Mouse (Mus musculus) embryonic facial prominence, embryonic 12.5 days (tissue): ENCODE data around the gene Ndufaf2. TPM values are rescaled to one million over a fixed set of nuclear protein-coding genes. Genes with fewer than 3 reads are reported as not detected.

Experiments
- ATAC-seq: fragments of 200-750 bp; cut with Nextera tagmentation; 2 replicates; pipeline ENCODE4 v1.8.0; 2017; ENCODE audit not compliant: insufficient number of reproducible peaks, insufficient read depth, low FRiP score, low TSS enrichment
- H3K27ac ChIP-seq: fragments of 300-500 bp; sonication (generic); 2 replicates; pipeline ENCODE4 v1.5.1; 2016; ENCODE audit warnings: mild to moderate bottlenecking
- H3K27me3 ChIP-seq: fragments of 300-500 bp; sonication (generic); 2 replicates; pipeline ENCODE4 v1.6.1; 2016; ENCODE audit warnings: mild to moderate bottlenecking, moderate library complexity
- H3K36me3 ChIP-seq: fragments of 300-500 bp; sonication (generic); 2 replicates; pipeline ENCODE4 v1.6.1; 2016; ENCODE audit warnings: mild to moderate bottlenecking
- H3K4me1 ChIP-seq: fragments of 300-500 bp; sonication (generic); 2 replicates; pipeline ENCODE4 v1.6.1; 2016
- H3K4me2 ChIP-seq: fragments of 300-500 bp; sonication (generic); replicated peaks from 2 replicates; pipeline ENCODE4 v1.6.1; 2016; ENCODE audit warnings: mild to moderate bottlenecking, moderate library complexity
- H3K4me3 ChIP-seq: fragments of 300-500 bp; sonication (generic); 2 replicates; pipeline ENCODE4 v1.5.1; 2016; ENCODE audit warnings: mild to moderate bottlenecking
- H3K9ac ChIP-seq: fragments of 300-500 bp; sonication (generic); 2 replicates; pipeline ENCODE4 v1.6.1; 2016; ENCODE audit warnings: mild to moderate bottlenecking, moderate library complexity
- H3K9me3 ChIP-seq: fragments of 300-500 bp; sonication (generic); 2 replicates; pipeline ENCODE4 v1.6.1; 2016; ENCODE audit warnings: mild to moderate bottlenecking, moderate library complexity
- WGBS: fragments of 180-500 bp; shearing (Covaris S2); methylation state at CpG from one replicate; pipeline ENCODE4 v1.1.7; 2016; 5-methylcytosine and 5-hydroxymethylcytosine counted together
- polyA plus RNA-seq: library from polyadenylated mRNA; unstranded; fragments of >200 nt; fragmentation: Nextera tagmentation; extraction: Ambion mirVana; gene quantifications from 2 replicates; pipeline ENCODE4 v1.2.1, GENCODE M21; 2016

Ndufaf2 gene
- polyA plus RNA-seq, 1 experiment from 2014 or later = 94.0 TPM

- H3K27me3 ChIP-seq = no peaks in the 10 kb centered on the region
- H3K9me3 ChIP-seq = no peaks in the 10 kb centered on the region
- no peaks in the 10 kb centered on the region for H3K36me3 ChIP-seq
- no peak overlapping the region for H3K4me3 ChIP-seq
- no peak for ATAC-seq
- H3K27ac ChIP-seq = no peak overlapping the region
- H3K4me2 ChIP-seq = peak overlapping the region; percentile 19; the same call in 1 of the 2 replicates
- H3K4me1 ChIP-seq = peaks cover 15% of the 10 kb centered on the region; the same call in 1 of the 2 replicates
- 61% methylated on average over 11 of the region's 11 CpGs for WGBS
- H3K9ac ChIP-seq = no peak overlapping the region
These were observed 187.8 kb downstream of the Ndufaf2 start for GRCm38 (mm10) chr13:107970422-107971142.

- Histone ChIP-seq H3K9me3 (no peaks in the 10 kb centered on the region), H3K27me3 (no peaks in the 10 kb centered on the region), H3K36me3 (no peaks in the 10 kb centered on the region), H3K27ac (no peak overlapping the region), H3K9ac (no peak overlapping the region), H3K4me1 (peaks cover 15% of the 10 kb centered on the region; the same call in 1 of the 2 replicates), H3K4me3 (no peak overlapping the region), H3K4me2 (peak overlapping the region; percentile 19; the same call in 1 of the 2 replicates)
- 24% methylated on average over 7 of the region's 7 CpGs for WGBS
- ATAC-seq = peak; percentile 35; the same call in 1 of the 2 replicates
These were observed 188.4 kb downstream of the Ndufaf2 start for GRCm38 (mm10) chr13:107969961-107970391.

GRCm38 (mm10) chr13:107964616-107965015, 193.8 kb downstream of the Ndufaf2 start:
- H3K27ac ChIP-seq = no peak overlapping the region
- ATAC-seq = no peak
- WGBS = 46% methylated on average over 7 of the region's 7 CpGs

GRCm38 (mm10) chr13:107963471-107963870, 195.0 kb downstream of the Ndufaf2 start:
- H3K36me3 ChIP-seq = no peaks in the 10 kb centered on the region
- no peaks in the 10 kb centered on the region for H3K9me3 ChIP-seq
- no peak overlapping the region for H3K4me3 ChIP-seq
- no peaks in the 10 kb centered on the region for H3K27me3 ChIP-seq
- no peak overlapping the region for H3K4me2 ChIP-seq
- H3K9ac ChIP-seq = no peak overlapping the region
- ATAC-seq = no peak
- H3K27ac ChIP-seq = no peak overlapping the region
- peaks cover 15% of the 10 kb centered on the region; the same call in 1 of the 2 replicates for H3K4me1 ChIP-seq
- WGBS = 42% methylated on average over 11 of the region's 11 CpGs

More at GRCm38 (mm10) chr13:107964616-107965015, 193.8 kb downstream of the Ndufaf2 start:
- peaks cover 16% of the 10 kb centered on the region; the same call in 1 of the 2 replicates for H3K4me1 ChIP-seq
- H3K9me3 ChIP-seq = no peaks in the 10 kb centered on the region
- no peak overlapping the region for H3K4me3 ChIP-seq
- H3K36me3 ChIP-seq = no peaks in the 10 kb centered on the region
- H3K9ac ChIP-seq = no peak overlapping the region
- no peak overlapping the region for H3K4me2 ChIP-seq
- H3K27me3 ChIP-seq = no peaks in the 10 kb centered on the region

GRCm38 (mm10) chr13:107962741-107963140, 195.7 kb downstream of the Ndufaf2 start:
- WGBS = 75% methylated on average over 4 of the region's 4 CpGs
- Histone ChIP-seq H3K36me3 (no peaks in the 10 kb centered on the region), H3K4me1 (peaks cover 15% of the 10 kb centered on the region; the same call in 1 of the 2 replicates), H3K9ac (no peak overlapping the region), H3K4me2 (no peak overlapping the region), H3K9me3 (no peaks in the 10 kb centered on the region), H3K27ac (no peak overlapping the region), H3K4me3 (no peak overlapping the region), H3K27me3 (no peaks in the 10 kb centered on the region)
- no peak for ATAC-seq

- 48% methylated on average over 4 of the region's 4 CpGs for WGBS
- no peaks in the 10 kb centered on the region for H3K9me3 ChIP-seq
- H3K4me2 ChIP-seq = no peak overlapping the region
- H3K4me3 ChIP-seq = no peak overlapping the region
- H3K4me1 ChIP-seq = peaks cover 15% of the 10 kb centered on the region; the same call in 1 of the 2 replicates
- ATAC-seq = no peak
- no peaks in the 10 kb centered on the region for H3K36me3 ChIP-seq
- no peak overlapping the region for H3K9ac ChIP-seq
- H3K27me3 ChIP-seq = no peaks in the 10 kb centered on the region
- no peak overlapping the region for H3K27ac ChIP-seq
These were observed 196.5 kb downstream of the Ndufaf2 start for GRCm38 (mm10) chr13:107961972-107962371.

GRCm38 (mm10) chr13:107961501-107961900, 196.9 kb downstream of the Ndufaf2 start:
- Histone ChIP-seq H3K4me1 (peaks cover 15% of the 10 kb centered on the region; the same call in 1 of the 2 replicates), H3K36me3 (no peaks in the 10 kb centered on the region), H3K4me3 (no peak overlapping the region), H3K27me3 (no peaks in the 10 kb centered on the region), H3K27ac (no peak overlapping the region), H3K4me2 (no peak overlapping the region), H3K9me3 (no peaks in the 10 kb centered on the region), H3K9ac (no peak overlapping the region)
- WGBS = 77% methylated on average over 4 of the region's 4 CpGs
- no peak for ATAC-seq

GRCm38 (mm10) chr13:107960549-107960948, 197.9 kb downstream of the Ndufaf2 start:
- no peak overlapping the region for H3K27ac ChIP-seq
- H3K27me3 ChIP-seq = no peaks in the 10 kb centered on the region
- no peak overlapping the region for H3K4me2 ChIP-seq
- H3K9me3 ChIP-seq = no peaks in the 10 kb centered on the region
- H3K4me3 ChIP-seq = no peak overlapping the region
- peaks cover 21% of the 10 kb centered on the region; the same call in 1 of the 2 replicates for H3K4me1 ChIP-seq
- no peak overlapping the region for H3K9ac ChIP-seq
- 84% methylated on average over 5 of the region's 5 CpGs for WGBS
- H3K36me3 ChIP-seq = no peaks in the 10 kb centered on the region
- ATAC-seq = no peak

- H3K27ac ChIP-seq = no peak overlapping the region
- H3K27me3 ChIP-seq = no peaks in the 10 kb centered on the region
- no peaks in the 10 kb centered on the region for H3K36me3 ChIP-seq
- no peak overlapping the region for H3K4me2 ChIP-seq
- no peaks in the 10 kb centered on the region for H3K9me3 ChIP-seq
- H3K4me3 ChIP-seq = no peak overlapping the region
- WGBS = 77% methylated on average over 4 of the region's 4 CpGs
- peaks cover 26% of the 10 kb centered on the region for H3K4me1 ChIP-seq
- ATAC-seq = no peak
- H3K9ac ChIP-seq = no peak overlapping the region
These were observed 198.5 kb downstream of the Ndufaf2 start for GRCm38 (mm10) chr13:107959891-107960290.

- Histone ChIP-seq H3K27me3 (no peaks in the 10 kb centered on the region), H3K4me2 (no peak overlapping the region), H3K36me3 (no peaks in the 10 kb centered on the region), H3K27ac (peak overlapping the region; percentile 26; the same call in 1 of the 2 replicates), H3K9ac (no peak overlapping the region), H3K4me3 (no peak overlapping the region), H3K9me3 (no peaks in the 10 kb centered on the region), H3K4me1 (peaks cover 24% of the 10 kb centered on the region)
- no peak for ATAC-seq
- WGBS = 27% methylated on average over 3 of the region's 3 CpGs
These were observed 202.2 kb downstream of the Ndufaf2 start for GRCm38 (mm10) chr13:107956246-107956645.

GRCm38 (mm10) chr13:107955327-107956110, 202.9 kb downstream of the Ndufaf2 start:
- Histone ChIP-seq H3K4me3 (no peak overlapping the region), H3K27ac (peak overlapping the region; percentile 50; the same call in 1 of the 2 replicates), H3K27me3 (no peaks in the 10 kb centered on the region), H3K9ac (no peak overlapping the region), H3K36me3 (no peaks in the 10 kb centered on the region), H3K4me1 (peaks cover 24% of the 10 kb centered on the region), H3K4me2 (peak overlapping the region; percentile 15; the same call in 1 of the 2 replicates), H3K9me3 (no peaks in the 10 kb centered on the region)
- 7% methylated on average over 18 of the region's 18 CpGs for WGBS
- ATAC-seq = peak; percentile 88
